Mouse (Mus musculus) lung, postnatal 0 days (tissue): ENCODE data around the gene Gm20538. TPM values are rescaled to one million over a fixed set of nuclear protein-coding genes. Genes with fewer than 3 reads are reported as not detected.

Source experiments
- ATAC-seq: fragments of 200-750 bp; cut with Nextera tagmentation; 2 replicates; pipeline ENCODE4 v1.8.0; 2017; ENCODE audit warnings: moderate library complexity
- DNase-seq: peaks from one replicate; pipeline ENCODE4 v3.0.0-alpha.2; 2016; ENCODE audit warnings: low spot score
- H3K27ac ChIP-seq: fragments of 300-500 bp; sonication (generic); 2 replicates; pipeline ENCODE4 v1.5.1; 2014; ENCODE audit warnings: antibody characterized with exemption, mild to moderate bottlenecking, low read length, mixed read lengths
- H3K27me3 ChIP-seq: fragments of 300-500 bp; sonication (generic); replicated peaks from 2 replicates; pipeline ENCODE4 v1.6.1; 2014; ENCODE audit warnings: low read length, mixed read lengths; ENCODE audit not compliant: insufficient read depth
- H3K36me3 ChIP-seq: fragments of 300-500 bp; sonication (generic); 2 replicates; pipeline ENCODE4 v1.6.1; 2014; ENCODE audit warnings: low read length, mixed read lengths; ENCODE audit not compliant: insufficient read depth
- H3K4me1 ChIP-seq: fragments of 300-500 bp; sonication (generic); 2 replicates; pipeline ENCODE4 v1.6.1; 2014; ENCODE audit warnings: antibody characterized with exemption, low read depth, low read length, mixed read lengths; ENCODE audit not compliant: insufficient read depth
- H3K4me2 ChIP-seq: fragments of 300-500 bp; sonication (generic); replicated peaks from 2 replicates; pipeline ENCODE4 v1.6.1; 2014; ENCODE audit warnings: low read depth, mild to moderate bottlenecking, low read length, moderate library complexity, mixed read lengths
- H3K4me3 ChIP-seq: fragments of 300-500 bp; sonication (generic); 2 replicates; pipeline ENCODE4 v1.5.1; 2014; ENCODE audit warnings: low read depth, low read length
- H3K9ac ChIP-seq: fragments of 300-500 bp; sonication (generic); replicated peaks from 2 replicates; pipeline ENCODE4 v1.6.1; 2014; ENCODE audit warnings: low read depth, mild to moderate bottlenecking
- H3K9me3 ChIP-seq: fragments of 300-500 bp; sonication (generic); 2 replicates; pipeline ENCODE4 v1.6.1; 2016; ENCODE audit warnings: low read length, mixed read lengths
- CTCF ChIP-seq: IDR thresholded peaks from 2 replicates; pipeline ENCODE4 v1.5.1; 2016; ENCODE audit warnings: antibody characterized with exemption, mild to moderate bottlenecking
- EP300 ChIP-seq: IDR thresholded peaks from 2 replicates; pipeline ENCODE4 v1.6.1; 2016; ENCODE audit warnings: antibody characterized with exemption, mild to moderate bottlenecking, control low read depth
- WGBS: fragments of 180-500 bp; shearing (Covaris S2); extraction: QIAGEN DNeasy Blood & Tissue Kit; methylation state at CpG from one replicate; pipeline ENCODE4 v1.1.7; 2014; 5-methylcytosine and 5-hydroxymethylcytosine counted together
- polyA plus RNA-seq: library from polyadenylated mRNA; unstranded; fragments of >200 nt; fragmentation: Nextera tagmentation; extraction: Ambion mirVana; gene quantifications from 2 replicates; pipeline ENCODE4 v1.2.1, GENCODE M21; 2015

The Gm20538 gene
- polyA plus RNA-seq, 1 experiment from 2014 or later, result 0.86 TPM

GRCm38 (mm10) chr19:44544775-44545174 lies 7.9 kb downstream of the Gm20538 start:
- TF ChIP-seq EP300, result no peak
- TF ChIP-seq CTCF, result peak; percentile 83
- H3K27me3 ChIP-seq, result no peaks in the 10 kb centered on the region
- H3K36me3 ChIP-seq, result peaks cover 16% of the 10 kb centered on the region; the same call in 1 of the 2 replicates
- ATAC-seq (peak; percentile 70), DNase-seq (peak; percentile 88)
- H3K4me2 ChIP-seq, result peak overlapping the region; percentile 91
- peak overlapping the region; percentile 47; the same call in 1 of the 2 replicates for H3K4me3 ChIP-seq
- H3K9me3 ChIP-seq, result no peaks in the 10 kb centered on the region
- H3K4me1 ChIP-seq, result no peaks in the 10 kb centered on the region; the same call in 1 of the 2 replicates
- no peak overlapping the region for H3K9ac ChIP-seq
- no peak overlapping the region for H3K27ac ChIP-seq
- 3% methylated on average over 12 of the region's 13 CpGs for WGBS

DNA sequence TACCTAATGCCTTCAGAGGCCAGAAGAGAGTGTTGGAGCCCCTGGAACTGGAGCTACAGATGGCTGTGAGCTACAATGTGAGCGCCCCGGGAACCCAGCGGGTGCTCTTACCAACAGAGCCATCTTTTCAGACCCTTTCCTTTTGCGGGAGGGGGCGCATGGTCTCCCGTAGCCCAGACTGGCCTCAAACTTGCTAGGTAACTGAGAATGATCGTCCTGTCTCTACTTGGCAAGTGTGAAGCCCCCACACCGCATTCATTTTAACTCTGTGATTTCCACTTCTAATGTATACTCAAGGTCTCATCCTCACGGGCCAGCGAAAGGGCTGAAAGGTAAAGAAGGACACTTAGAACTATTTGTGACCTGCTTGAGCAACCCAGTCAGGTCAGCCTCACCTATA lies 8.3 kb downstream of the Gm20538 start:
- Histone ChIP-seq H3K27me3 (no peaks in the 10 kb centered on the region), H3K36me3 (peaks cover 13% of the 10 kb centered on the region; the same call in 1 of the 2 replicates), H3K27ac (no peak overlapping the region), H3K4me3 (no peak overlapping the region), H3K9me3 (no peaks in the 10 kb centered on the region), H3K4me1 (no peaks in the 10 kb centered on the region; the same call in 1 of the 2 replicates), H3K4me2 (0 out of 2 replicates have a peak overlapping the region, but pooled peaks have one; percentile 91), H3K9ac (no peak overlapping the region)
- 52% methylated on average over 10 of the region's 10 CpGs for WGBS
- DNase-seq, result no peak
- TF ChIP-seq CTCF, result no peak
- no peak for TF ChIP-seq EP300
- no peak for ATAC-seq

DNA sequence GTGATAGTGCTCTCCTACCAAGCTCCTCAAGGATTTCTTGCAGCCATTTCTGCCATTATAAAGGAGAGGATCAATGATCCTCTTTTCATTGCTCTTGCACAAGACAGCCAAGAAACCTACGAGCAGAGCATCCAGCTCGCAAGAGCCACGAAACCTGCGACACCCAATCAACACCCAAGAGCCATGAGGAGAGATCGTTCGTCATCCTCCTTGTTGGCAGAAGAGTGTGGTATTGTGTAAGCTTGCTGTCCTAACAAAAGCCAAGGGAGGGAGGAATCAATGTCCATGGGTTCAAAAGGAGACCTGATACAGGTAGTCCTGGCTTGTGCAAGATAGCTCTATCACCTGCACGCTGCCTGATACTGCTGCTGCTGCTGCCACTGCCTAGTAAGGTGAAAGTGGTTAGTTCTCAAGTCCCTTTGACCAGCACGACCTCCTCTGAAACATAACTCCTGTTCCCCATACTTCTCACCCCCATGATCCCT lies 9.9 kb downstream of the Gm20538 start:
- DNase-seq, result no peak
- no peak overlapping the region for H3K4me2 ChIP-seq

DNA sequence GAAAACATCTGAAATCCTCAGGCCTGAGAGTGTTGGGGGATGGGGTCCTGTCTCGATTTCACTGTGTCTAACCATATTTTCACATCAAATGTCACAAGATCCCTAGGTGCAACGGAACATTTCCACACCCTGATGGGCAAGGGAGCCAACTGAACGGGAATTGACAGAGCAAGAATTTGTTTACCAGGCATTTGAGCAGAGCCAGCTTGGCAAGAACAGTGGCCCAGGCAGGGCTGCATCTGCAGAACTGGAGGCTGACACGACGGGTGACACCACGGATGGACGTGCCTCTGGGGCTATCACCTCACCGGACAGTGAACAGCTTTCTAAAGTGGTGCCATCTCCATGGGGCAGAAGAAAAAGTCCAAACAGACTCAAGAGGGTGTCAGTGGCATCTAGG lies 15.2 kb downstream of the Gm20538 start:
- DNase-seq, result no peak
- no peaks in the 10 kb centered on the region for H3K36me3 ChIP-seq
- no peaks in the 10 kb centered on the region for H3K9me3 ChIP-seq
- H3K27ac ChIP-seq, result no peak overlapping the region
- no peak overlapping the region for H3K9ac ChIP-seq
- H3K4me3 ChIP-seq, result no peak overlapping the region
- no peaks in the 10 kb centered on the region for H3K27me3 ChIP-seq
- ATAC-seq, result no peak
- H3K4me1 ChIP-seq, result no peaks in the 10 kb centered on the region
- 72% methylated on average over 8 of the region's 8 CpGs for WGBS
- no peak for TF ChIP-seq EP300
- H3K4me2 ChIP-seq, result no peak overlapping the region

More for the DNA sequence above, 9.9 kb downstream of the Gm20538 start:
- WGBS, result 70% methylated on average over 8 of the region's 8 CpGs
- TF ChIP-seq EP300 (no peak), CTCF (no peak)
- H3K9ac ChIP-seq, result no peak overlapping the region
- no peak for ATAC-seq
- H3K4me1 ChIP-seq, result no peaks in the 10 kb centered on the region; the same call in 1 of the 2 replicates
- H3K4me3 ChIP-seq, result no peak overlapping the region
- no peaks in the 10 kb centered on the region for H3K27me3 ChIP-seq
- H3K9me3 ChIP-seq, result no peaks in the 10 kb centered on the region
- H3K36me3 ChIP-seq, result no peaks in the 10 kb centered on the region
- H3K27ac ChIP-seq, result no peak overlapping the region

- no peaks in the 10 kb centered on the region for H3K27me3 ChIP-seq
Observed at GRCm38 (mm10) chr19:44535376-44535775, 17.3 kb downstream of the Gm20538 start.

DNA sequence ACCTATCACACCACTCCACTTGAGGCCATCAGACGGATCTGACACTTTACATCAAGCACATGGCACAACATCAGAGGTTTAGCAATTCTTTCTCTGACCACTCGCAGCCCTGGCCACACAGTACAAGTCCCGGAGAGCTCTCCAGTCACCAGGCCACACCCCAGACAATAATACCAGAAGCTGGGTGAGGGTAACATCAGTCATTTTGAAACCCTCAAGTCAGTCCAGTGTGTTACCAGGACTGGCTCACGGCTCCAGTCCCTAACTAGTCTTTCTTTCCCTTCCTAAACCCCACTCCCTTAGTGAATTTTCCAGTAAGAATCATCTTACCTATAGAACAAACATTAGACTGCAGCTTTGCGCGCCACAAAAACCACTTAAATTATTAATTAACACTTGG lies 22.6 kb downstream of the Gm20538 start:
- no peak overlapping the region for H3K27ac ChIP-seq
- TF ChIP-seq EP300 (no peak), CTCF (no peak)
- peak; percentile 77 for ATAC-seq
- H3K4me1 ChIP-seq, result no peaks in the 10 kb centered on the region
- 50% methylated on average over 6 of the region's 6 CpGs for WGBS
- no peaks in the 10 kb centered on the region for H3K36me3 ChIP-seq
- H3K9me3 ChIP-seq, result no peaks in the 10 kb centered on the region
- H3K27me3 ChIP-seq, result no peaks in the 10 kb centered on the region
- no peak overlapping the region for H3K4me3 ChIP-seq
- no peak overlapping the region for H3K9ac ChIP-seq
- DNase-seq, result peak; percentile 45
- no peak overlapping the region for H3K4me2 ChIP-seq

More at GRCm38 (mm10) chr19:44535376-44535775, 17.3 kb downstream of the Gm20538 start:
- 37% methylated on average over 3 of the region's 3 CpGs for WGBS
- Histone ChIP-seq H3K4me3 (no peak overlapping the region), H3K9me3 (no peaks in the 10 kb centered on the region), H3K9ac (no peak overlapping the region), H3K27ac (no peak overlapping the region), H3K36me3 (no peaks in the 10 kb centered on the region), H3K4me2 (no peak overlapping the region), H3K4me1 (no peaks in the 10 kb centered on the region)
- ATAC-seq, result no peak
- DNase-seq, result peak; percentile 51
- peak; percentile 70 for TF ChIP-seq CTCF
- no peak for TF ChIP-seq EP300
